Mouse (Mus musculus): Measurements from ENCODE around the gene Olfr73. TPM values are rescaled to one million over a fixed set of nuclear protein-coding genes. Genes with fewer than 3 reads are reported as not detected.
"Not testable (repeated sequence)": the region's sequence is repeated elsewhere in the genome, so short reads cannot be mapped to it uniquely, and the experiment has no call there.

The Olfr73 gene
- not detected in 2 replicates for polyA plus RNA-seq (2016; fragmentation: Nextera tagmentation; extraction: Ambion mirVana)

DNA sequence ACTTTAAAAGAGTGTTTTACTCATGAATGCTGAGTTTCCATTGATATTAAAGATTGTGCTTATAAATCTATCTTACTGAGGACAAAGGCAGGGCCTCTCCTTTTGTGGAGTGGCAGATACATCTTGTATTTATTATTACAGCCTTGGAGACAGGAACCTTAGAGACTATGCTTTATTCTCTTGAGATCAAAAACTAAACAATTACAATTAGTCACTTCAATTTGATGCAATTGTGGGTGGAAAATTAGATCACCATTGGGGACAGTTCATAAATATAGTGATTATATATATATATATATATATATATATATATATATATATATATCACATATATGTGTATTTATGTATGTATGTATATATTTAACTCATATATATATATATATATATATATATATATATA lies at the start of gene Olfr73:
TSS of gene Olfr73 (minus strand) at position 101 of the 400 bp plus-strand sequence.
- Histone ChIP-seq H3K4me2 (no peak within 1 kb of the TSS), H3K27ac (no peak within 1 kb of the TSS), H3K9me3 (no peaks in the 10 kb centered on the region), H3K4me1 (replicated peaks) (no peaks in the 10 kb centered on the region), H3K9ac (replicated peaks) (no peak within 1 kb of the TSS), H3K4me3 (replicated peaks) (no peak within 1 kb of the TSS), H3K27me3 (no peaks in the 10 kb centered on the region), H3K36me3 (no peaks in the 10 kb centered on the region)
- ATAC-seq (ENCODE audit: insufficient number of reproducible peaks, insufficient read depth, low FRiP score, low TSS enrichment, low read depth): no peak

DNA sequence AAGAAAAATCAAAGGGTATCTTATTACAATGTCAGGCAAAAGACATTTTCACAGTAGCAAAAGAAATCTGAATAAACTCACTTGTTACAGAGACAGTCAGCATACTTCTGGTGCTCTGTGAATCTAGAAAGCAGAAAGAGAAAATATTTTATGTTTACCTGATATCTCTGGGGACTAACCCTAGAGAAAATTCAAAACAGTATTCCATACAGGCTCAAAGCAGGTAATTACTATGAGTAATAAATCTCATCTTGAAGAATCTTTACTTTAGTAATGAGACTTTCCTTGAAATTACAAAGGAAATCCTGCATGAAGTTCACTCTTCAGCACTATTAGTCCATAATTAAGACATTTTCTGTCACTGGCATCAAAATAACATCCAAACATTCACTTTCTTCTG lies 34.2 kb upstream of the Olfr73 start, which contains the start of gene Olfr1163:
TSS of gene Olfr1163 (minus strand) at position 101 of the 400 bp plus-strand sequence.
- Histone ChIP-seq H3K9me3 (no peaks in the 10 kb centered on the region), H3K36me3 (no peaks in the 10 kb centered on the region), H3K27ac (no peak within 1 kb of the TSS), H3K9ac (replicated peaks) (no peak within 1 kb of the TSS), H3K4me2 (no peak within 1 kb of the TSS), H3K4me1 (replicated peaks) (no peaks in the 10 kb centered on the region), H3K27me3 (no peaks in the 10 kb centered on the region), H3K4me3 (replicated peaks) (no peak within 1 kb of the TSS)
- ATAC-seq (ENCODE audit: insufficient number of reproducible peaks, insufficient read depth, low FRiP score, low TSS enrichment, low read depth): no peak

DNA sequence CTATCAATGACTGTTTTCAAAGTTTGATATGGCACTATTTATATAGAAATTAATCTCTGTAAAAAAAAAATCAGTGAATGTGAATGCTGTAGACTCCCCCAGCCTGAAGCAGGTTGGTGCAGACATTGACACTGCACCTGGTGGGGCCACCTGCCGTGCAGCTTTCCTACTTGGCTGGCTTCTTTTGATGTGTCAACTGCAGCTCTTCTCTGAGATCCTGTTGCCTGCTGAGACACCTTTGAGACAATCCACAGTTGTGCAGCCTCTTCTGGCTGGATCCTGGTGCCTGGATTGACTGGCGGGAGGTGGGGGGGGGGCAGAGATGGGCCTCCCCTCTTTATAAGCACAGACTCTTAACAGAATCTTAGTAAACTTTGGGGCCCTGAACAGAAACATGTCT lies 26.1 kb upstream of the Olfr73 start:
- Histone ChIP-seq H3K4me3 (replicated peaks) (no peak overlapping the region), H3K9me3 (0 out of 2 replicates have a peak, but pooled peaks cover 9% of the 10 kb centered on the region), H3K4me2 (no peak overlapping the region), H3K4me1 (replicated peaks) (no peaks in the 10 kb centered on the region), H3K36me3 (no peaks in the 10 kb centered on the region), H3K27ac (no peak overlapping the region), H3K27me3 (no peaks in the 10 kb centered on the region), H3K9ac (replicated peaks) (no peak overlapping the region)
- ATAC-seq (ENCODE audit: insufficient number of reproducible peaks, insufficient read depth, low FRiP score, low TSS enrichment, low read depth): no peak
- WGBS: 75% methylated on average over 2 of the region's 2 CpGs

DNA sequence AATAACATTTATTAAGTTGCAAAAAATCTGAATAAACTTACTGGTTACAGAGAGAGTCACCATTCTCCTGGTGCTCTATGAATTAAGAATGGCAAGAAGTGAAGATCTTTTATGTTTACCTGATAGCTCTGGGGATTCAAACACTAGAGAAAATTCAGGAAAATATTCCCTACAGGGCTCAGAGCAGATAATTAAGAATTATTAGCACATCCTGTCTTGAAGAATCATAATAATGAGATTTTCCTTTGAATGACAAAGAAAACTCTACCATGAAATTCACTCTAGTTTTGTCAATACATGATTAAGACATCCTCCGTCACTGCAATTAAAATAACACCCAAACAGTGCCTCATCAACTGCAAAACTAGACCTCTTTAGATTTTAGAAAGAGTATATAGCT lies 13.5 kb upstream of the Olfr73 start, which contains the start of gene Olfr1162:
TSS of gene Olfr1162 (minus strand) at position 101 of the 400 bp plus-strand sequence.
- H3K9ac ChIP-seq (replicated peaks): no peak within 1 kb of the TSS
- no peaks in the 10 kb centered on the region for H3K27me3 ChIP-seq
- H3K4me1 ChIP-seq (replicated peaks): no peaks in the 10 kb centered on the region
- H3K9me3 ChIP-seq: no peaks in the 10 kb centered on the region
- no peak within 1 kb of the TSS for H3K4me2 ChIP-seq
- H3K36me3 ChIP-seq: no peaks in the 10 kb centered on the region
- no peak within 1 kb of the TSS for H3K27ac ChIP-seq
- no peak within 1 kb of the TSS for H3K4me3 ChIP-seq (replicated peaks)
- WGBS: 82% methylated on average over 1 of the region's 1 CpGs
- no peak for ATAC-seq (ENCODE audit: insufficient number of reproducible peaks, insufficient read depth, low FRiP score, low TSS enrichment, low read depth)

DNA sequence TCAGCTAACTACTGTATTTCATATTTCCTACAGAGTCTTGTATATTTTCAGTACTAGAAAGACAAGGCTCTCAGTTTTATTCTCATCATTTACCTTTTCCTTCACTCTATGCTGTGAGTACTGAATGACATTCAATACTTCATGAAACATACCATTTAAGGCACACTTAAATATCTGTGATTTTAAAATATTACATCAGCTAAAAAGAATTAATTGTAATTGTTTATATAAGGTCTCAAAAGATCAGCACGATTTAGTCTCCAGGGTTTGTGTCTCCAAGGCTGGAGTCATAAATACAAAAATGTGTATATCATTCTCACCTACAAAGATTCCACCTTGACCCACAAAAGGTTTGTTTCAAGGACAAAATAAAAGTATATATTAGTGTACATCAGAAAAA lies 15.0 kb downstream of the Olfr73 start, which contains the start of gene Olfr1161:
TSS of gene Olfr1161 (plus strand) at position 301 of the 400 bp plus-strand sequence.
- H3K9ac ChIP-seq (replicated peaks); H3K9me3 ChIP-seq; H3K4me2 ChIP-seq; H3K4me3 ChIP-seq (replicated peaks); H3K27ac ChIP-seq; H3K27me3 ChIP-seq; H3K36me3 ChIP-seq; H3K4me1 ChIP-seq (replicated peaks); ATAC-seq (ENCODE audit: insufficient number of reproducible peaks, insufficient read depth, low FRiP score, low TSS enrichment, low read depth): not testable (repeated sequence)
- WGBS: 89% methylated on average over 1 of the region's 1 CpGs

DNA sequence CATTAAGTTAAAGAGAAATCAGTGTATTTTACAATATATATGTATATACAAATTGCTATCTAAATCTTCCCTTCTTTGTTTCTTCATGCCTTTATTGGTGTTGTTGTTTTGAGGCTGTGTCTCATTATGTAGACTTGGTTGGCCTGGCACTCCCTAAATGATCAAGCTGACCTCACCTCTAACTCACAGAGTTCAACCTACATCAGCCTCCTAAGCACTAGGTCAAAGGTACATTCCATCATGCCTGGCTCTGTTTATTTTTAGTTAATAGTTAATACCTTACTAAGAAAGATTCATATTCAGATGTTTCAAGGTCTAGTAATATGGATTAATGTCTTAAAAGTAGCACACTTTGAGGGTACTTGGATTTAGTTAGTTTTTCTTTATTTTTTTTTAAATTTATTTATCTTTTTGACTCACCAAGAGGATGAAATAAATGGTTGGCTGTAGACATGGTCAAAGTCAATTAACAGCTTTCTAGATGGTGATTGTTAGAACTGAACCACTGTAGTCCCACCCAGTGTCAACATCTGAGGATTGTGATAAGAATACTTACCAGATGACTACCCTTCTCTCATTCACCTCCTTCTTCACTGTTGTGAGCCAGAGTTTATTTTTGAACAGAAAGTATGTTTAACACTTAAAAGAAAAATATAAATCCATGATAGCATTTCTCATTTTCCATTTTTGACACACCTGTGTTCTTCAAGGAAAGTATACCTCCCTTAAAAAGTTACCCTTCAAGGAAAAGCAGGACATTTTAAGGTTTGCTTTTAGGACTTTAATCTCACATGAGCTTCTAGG lies 29.8 kb downstream of the Olfr73 start, which contains the start of gene Olfr1160:
TSS of gene Olfr1160 (minus strand) at position 754 of the 804 bp plus-strand sequence.
- no peaks in the 10 kb centered on the region for H3K27me3 ChIP-seq
- H3K4me2 ChIP-seq: no peak within 1 kb of the TSS
- no peaks in the 10 kb centered on the region for H3K4me1 ChIP-seq (replicated peaks)
- no peak within 1 kb of the TSS for H3K4me3 ChIP-seq (replicated peaks)
- no peaks in the 10 kb centered on the region for H3K36me3 ChIP-seq
- no peaks in the 10 kb centered on the region for H3K9me3 ChIP-seq
- no peak within 1 kb of the TSS for H3K27ac ChIP-seq
- no peak for ATAC-seq (ENCODE audit: insufficient number of reproducible peaks, insufficient read depth, low FRiP score, low TSS enrichment, low read depth)
- H3K9ac ChIP-seq (replicated peaks): no peak within 1 kb of the TSS

DNA sequence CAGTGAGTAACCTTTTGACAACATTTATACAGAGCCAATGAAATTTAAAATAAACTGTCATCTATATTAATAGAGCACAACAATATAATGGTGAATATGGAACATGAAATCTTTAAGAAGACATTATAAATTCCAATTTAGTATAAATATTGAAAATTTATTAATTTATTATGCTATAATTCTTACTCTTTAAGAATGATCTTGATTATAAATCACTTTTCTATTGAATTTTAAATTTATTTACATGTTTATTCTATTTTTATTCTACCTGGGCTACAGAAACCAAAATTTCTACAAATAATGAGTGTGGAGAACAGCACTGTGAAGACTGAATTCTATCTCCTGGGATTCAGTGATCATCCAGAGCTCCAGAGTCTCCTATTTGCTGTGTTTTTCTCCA lies 47.7 kb downstream of the Olfr73 start, which contains the start of gene Olfr1158:
TSS of gene Olfr1158 (plus strand) at position 301 of the 400 bp plus-strand sequence.
- Histone ChIP-seq H3K4me1 (replicated peaks) (no peaks in the 10 kb centered on the region), H3K9ac (replicated peaks) (no peak within 1 kb of the TSS), H3K36me3 (no peaks in the 10 kb centered on the region), H3K4me2 (no peak within 1 kb of the TSS), H3K27ac (no peak within 1 kb of the TSS), H3K27me3 (no peaks in the 10 kb centered on the region), H3K9me3 (no peaks in the 10 kb centered on the region), H3K4me3 (replicated peaks) (no peak within 1 kb of the TSS)
- ATAC-seq (ENCODE audit: insufficient number of reproducible peaks, insufficient read depth, low FRiP score, low TSS enrichment, low read depth): no peak

Other genes with a start within 250 kb of the Olfr73 start
- not detected in 2 replicates for gene Olfr1143, start 237.1 kb downstream of the Olfr73 start, polyA plus RNA-seq (2016; fragmentation: Nextera tagmentation; extraction: Ambion mirVana)
- not detected in 2 replicates for gene Olfr1145, start 227.9 kb downstream of the Olfr73 start, polyA plus RNA-seq (2016; fragmentation: Nextera tagmentation; extraction: Ambion mirVana)
- not detected in 2 replicates for gene Olfr1148, start 207.2 kb downstream of the Olfr73 start, polyA plus RNA-seq (2016; fragmentation: Nextera tagmentation; extraction: Ambion mirVana)
- gene Olfr1150-ps1, start 193.7 kb downstream of the Olfr73 start, polyA plus RNA-seq (2016; fragmentation: Nextera tagmentation; extraction: Ambion mirVana): not detected in 2 replicates
- gene Olfr1151, start 181.8 kb downstream of the Olfr73 start, polyA plus RNA-seq (2016; fragmentation: Nextera tagmentation; extraction: Ambion mirVana): not detected in 2 replicates
- gene Olfr1152, start 171.2 kb downstream of the Olfr73 start, polyA plus RNA-seq (2016; fragmentation: Nextera tagmentation; extraction: Ambion mirVana): not detected in 2 replicates
- gene Olfr1153, start 142.7 kb downstream of the Olfr73 start, polyA plus RNA-seq (2016; fragmentation: Nextera tagmentation; extraction: Ambion mirVana): not detected in 2 replicates
- not detected in 2 replicates for gene Olfr1154, start 132.5 kb downstream of the Olfr73 start, polyA plus RNA-seq (2016; fragmentation: Nextera tagmentation; extraction: Ambion mirVana)
- gene Olfr1155, start 92.6 kb downstream of the Olfr73 start, polyA plus RNA-seq (2016; fragmentation: Nextera tagmentation; extraction: Ambion mirVana): not detected in 2 replicates
- gene Olfr1156, start 84.6 kb downstream of the Olfr73 start, polyA plus RNA-seq (2016; fragmentation: Nextera tagmentation; extraction: Ambion mirVana): not detected in 2 replicates
- gene Olfr1157, start 69.4 kb downstream of the Olfr73 start, polyA plus RNA-seq (2016; fragmentation: Nextera tagmentation; extraction: Ambion mirVana): not detected in 2 replicates
- gene Olfr74, start 63.0 kb downstream of the Olfr73 start, polyA plus RNA-seq (2016; fragmentation: Nextera tagmentation; extraction: Ambion mirVana): not detected in 2 replicates
- gene Olfr1158, start 47.6 kb downstream of the Olfr73 start, polyA plus RNA-seq (2016; fragmentation: Nextera tagmentation; extraction: Ambion mirVana): not detected in 2 replicates
- not detected in 2 replicates for gene Olfr1160, start 29.4 kb downstream of the Olfr73 start, polyA plus RNA-seq (2016; fragmentation: Nextera tagmentation; extraction: Ambion mirVana)
- not detected in 2 replicates for gene Olfr1161, start 14.9 kb downstream of the Olfr73 start, polyA plus RNA-seq (2016; fragmentation: Nextera tagmentation; extraction: Ambion mirVana)
- gene Olfr1162, start 13.4 kb upstream of the Olfr73 start, polyA plus RNA-seq (2016; fragmentation: Nextera tagmentation; extraction: Ambion mirVana): not detected in 2 replicates
- gene Olfr1163, start 34.1 kb upstream of the Olfr73 start, polyA plus RNA-seq (2016; fragmentation: Nextera tagmentation; extraction: Ambion mirVana): not detected in 2 replicates
- gene Olfr1164, start 56.3 kb upstream of the Olfr73 start, polyA plus RNA-seq (2016; fragmentation: Nextera tagmentation; extraction: Ambion mirVana): not detected in 2 replicates
- gene Olfr1166, start 90.6 kb upstream of the Olfr73 start, polyA plus RNA-seq (2016; fragmentation: Nextera tagmentation; extraction: Ambion mirVana): not detected in 2 replicates
- gene Olfr1167, start 117.5 kb upstream of the Olfr73 start, polyA plus RNA-seq (2016; fragmentation: Nextera tagmentation; extraction: Ambion mirVana): not detected in 2 replicates
- gene Olfr1168, start 144.2 kb upstream of the Olfr73 start, polyA plus RNA-seq (2016; fragmentation: Nextera tagmentation; extraction: Ambion mirVana): not detected in 2 replicates
- gene Olfr1170, start 190.6 kb upstream of the Olfr73 start, polyA plus RNA-seq (2016; fragmentation: Nextera tagmentation; extraction: Ambion mirVana): not detected in 2 replicates
- not detected in 2 replicates for gene Olfr1173, start 242.2 kb upstream of the Olfr73 start, polyA plus RNA-seq (2016; fragmentation: Nextera tagmentation; extraction: Ambion mirVana)